9 mouse cellular contexts compared by ENCODE assay signal in genomic region chr5:28388184-28388583, GRCm38 (mm10).
DNase-seq lines count a peak whose midpoint lies in the region; ATAC-seq lines count a peak whose summit lies in the region.
"Had no signal": no experiment of that assay in that cellular context is flagged by ENCODE, and none has a peak within 500 bp of the region (broad histone marks: within the 10 kb centered on the region; RNA-seq: fewer than 3 reads in every experiment).

No protein-coding gene starts in this region.

- 55% methylated on average over 3 of the region's 3 CpGs for WGBS in hindbrain, embryonic 15.5 days
- 63% methylated on average over 3 of the region's 3 CpGs for WGBS in limb, embryonic 10.5 days
- 70% methylated on average over 3 of the region's 3 CpGs for WGBS in neural tube, embryonic 11.5 days

- H3K4me2 ChIP-seq in hindbrain, embryonic 15.5 days: no peak overlapping the region
- no peak overlapping the region for H3K4me2 ChIP-seq in neural tube, embryonic 11.5 days (ENCODE audit: low read depth)
- H3K4me2 ChIP-seq: neural tube, embryonic 12.5 days had no signal

- H3K27ac ChIP-seq in hindbrain, embryonic 15.5 days (replicated peaks): no peak overlapping the region
- H3K27ac ChIP-seq in limb, embryonic 10.5 days: no peak overlapping the region
- H3K27ac ChIP-seq in neural tube, embryonic 11.5 days (ENCODE audit: low read depth, low read length): no peak overlapping the region
- H3K27ac ChIP-seq: neural tube, embryonic 12.5 days had no signal

- H3K27me3 ChIP-seq in hindbrain, embryonic 15.5 days: no peaks in the 10 kb centered on the region
- no peaks in the 10 kb centered on the region for H3K27me3 ChIP-seq in limb, embryonic 10.5 days (ENCODE audit: low read depth, poor library complexity, severe bottlenecking)
- no peaks in the 10 kb centered on the region for H3K27me3 ChIP-seq in neural tube, embryonic 11.5 days (ENCODE audit: control insufficient read depth, insufficient read depth, low read length)
- H3K27me3 ChIP-seq: neural tube, embryonic 12.5 days had no signal

- H3K9ac ChIP-seq in hindbrain, embryonic 15.5 days: no peak overlapping the region
- H3K9ac ChIP-seq in neural tube, embryonic 11.5 days (ENCODE audit: low read length): no peak overlapping the region
- H3K9ac ChIP-seq: neural tube, embryonic 12.5 days had no signal

- ATAC-seq in hindbrain, embryonic 15.5 days (ENCODE audit: low FRiP score, low read depth): 0 out of 2 replicates have a peak, but pooled peaks have one; percentile 56
- no peak for ATAC-seq in neural tube, embryonic 11.5 days (ENCODE audit: insufficient read depth, low FRiP score, low TSS enrichment)

- H3K4me1 ChIP-seq in hindbrain, embryonic 15.5 days (replicated peaks): no peaks in the 10 kb centered on the region
- H3K4me1 ChIP-seq in limb, embryonic 10.5 days: no peaks in the 10 kb centered on the region
- H3K4me1 ChIP-seq in neural tube, embryonic 11.5 days (ENCODE audit: control insufficient read depth, insufficient read depth, low read length): no peaks in the 10 kb centered on the region
- H3K4me1 ChIP-seq: neural tube, embryonic 12.5 days had no signal

- H3K4me3 ChIP-seq in hindbrain, embryonic 15.5 days: no peak overlapping the region
- H3K4me3 ChIP-seq in limb, embryonic 10.5 days: no peak overlapping the region
- H3K4me3 ChIP-seq in neural tube, embryonic 11.5 days (ENCODE audit: low read depth, low read length): no peak overlapping the region
- H3K4me3 ChIP-seq: neural tube, embryonic 12.5 days had no signal

- DNase-seq in testis, postnatal 10 days (ENCODE audit: low spot score): peak; percentile 88
- no peak for DNase-seq in testis, postnatal 14 days (ENCODE audit: low spot score)
- DNase-seq in adrenal gland, postnatal 10 days: peak; percentile 77
- peak; percentile 72 for DNase-seq in embryo, embryonic 10 days (ENCODE audit: low spot score)
- peak; percentile 47 for DNase-seq in limb, embryonic 10.5 days (ENCODE audit: low spot score)
- peak; percentile 44 for DNase-seq in neural tube, embryonic 11.5 days (ENCODE audit: low spot score)
- no peak for DNase-seq in yolk sac, embryonic 10.5 days (ENCODE audit: low spot score)

- no peaks in the 10 kb centered on the region for H3K9me3 ChIP-seq in hindbrain, embryonic 15.5 days
- H3K9me3 ChIP-seq in limb, embryonic 10.5 days (replicated peaks): no peaks in the 10 kb centered on the region
- H3K9me3 ChIP-seq in neural tube, embryonic 11.5 days (ENCODE audit: control insufficient read depth, low read length): no peaks in the 10 kb centered on the region
- H3K9me3 ChIP-seq: neural tube, embryonic 12.5 days had no signal

- peaks cover 49% of the 10 kb centered on the region for H3K36me3 ChIP-seq in hindbrain, embryonic 15.5 days
- peaks cover 75% of the 10 kb centered on the region for H3K36me3 ChIP-seq in limb, embryonic 10.5 days
- peaks cover 9% of the 10 kb centered on the region for H3K36me3 ChIP-seq in neural tube, embryonic 11.5 days (ENCODE audit: control insufficient read depth, insufficient read depth, low read length)

Comparison
In these comparisons a context has a peak if more than half of its experiments do, and no peak if none do; other contexts are left out.
1. DNase-seq: peak in testis, postnatal 10 days (single experiment), adrenal gland, postnatal 10 days (single experiment), embryo, embryonic 10 days (single experiment), limb, embryonic 10.5 days (single experiment) and neural tube, embryonic 11.5 days (single experiment); none in testis, postnatal 14 days (single experiment) and yolk sac, embryonic 10.5 days (single experiment).